Mouse (Mus musculus): ENCODE data around the gene Prm2.
"Not testable (repeated sequence)": the region's sequence is repeated elsewhere in the genome, so short reads cannot be mapped to it uniquely, and the experiment has no call there.

Gene Prm2

DNA sequence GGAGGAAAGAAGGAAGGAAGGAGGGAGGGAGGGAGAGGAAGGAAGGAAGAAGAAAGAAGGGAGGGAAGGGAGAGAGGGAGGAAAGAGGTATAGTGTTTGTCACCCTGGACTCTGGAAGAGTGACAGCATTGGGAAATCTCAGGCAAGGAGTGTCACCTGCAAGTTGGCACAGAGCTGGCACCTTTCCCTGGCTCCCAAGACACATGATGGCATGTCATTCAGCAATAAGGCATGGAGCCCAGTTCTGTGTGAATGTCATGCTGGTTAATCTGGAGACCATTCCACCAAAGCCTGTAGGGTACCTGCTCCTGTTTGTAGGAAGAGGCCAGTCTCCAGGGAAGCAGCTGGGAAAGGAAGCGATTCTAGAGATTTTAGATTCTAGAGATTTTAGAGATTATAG lies 14.4 kb upstream of the Prm2 start:
- DNase-seq (ENCODE audit: low spot score) = no peak

DNA sequence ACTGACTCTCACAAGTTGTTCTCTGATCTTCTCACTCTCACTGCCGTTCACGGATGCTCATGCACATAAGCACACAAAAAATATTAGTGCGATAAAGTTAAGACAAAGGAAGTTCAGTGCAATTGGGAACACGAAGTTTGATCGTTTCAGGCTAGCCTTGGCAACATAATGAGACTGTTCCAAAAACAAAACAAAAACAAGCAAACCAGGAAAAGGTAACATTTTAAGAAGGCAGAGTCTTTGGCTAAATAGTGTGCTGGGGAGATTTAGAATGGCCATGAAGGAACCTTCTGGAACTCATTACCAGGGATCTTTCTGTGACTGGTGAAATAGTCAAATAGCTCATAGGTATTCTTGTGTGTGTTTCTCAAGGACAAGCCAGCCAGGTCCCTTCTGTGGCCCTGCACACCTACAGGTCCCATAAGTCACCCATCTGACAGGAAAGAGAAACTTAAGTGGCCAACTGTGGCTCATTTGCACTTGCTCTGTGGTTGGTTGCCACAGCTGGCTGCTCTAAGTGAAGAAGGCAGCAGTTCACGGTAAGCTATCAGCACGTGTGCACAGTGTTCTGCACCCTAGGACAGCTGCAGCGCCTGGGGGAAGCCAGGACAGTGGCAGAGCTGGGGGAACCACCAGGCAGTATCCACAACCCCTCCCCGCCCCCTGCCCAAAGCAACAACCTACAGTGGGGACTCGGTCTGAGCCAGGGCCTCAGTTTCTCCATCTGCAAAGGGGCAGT lies 10.0 kb upstream of the Prm2 start, which contains the start of gene Prm1:
Gene Prm1, minus strand, starts transcription at position 51 of the 739 bp plus-strand sequence.
- no peak for DNase-seq (ENCODE audit: low spot score)

DNA sequence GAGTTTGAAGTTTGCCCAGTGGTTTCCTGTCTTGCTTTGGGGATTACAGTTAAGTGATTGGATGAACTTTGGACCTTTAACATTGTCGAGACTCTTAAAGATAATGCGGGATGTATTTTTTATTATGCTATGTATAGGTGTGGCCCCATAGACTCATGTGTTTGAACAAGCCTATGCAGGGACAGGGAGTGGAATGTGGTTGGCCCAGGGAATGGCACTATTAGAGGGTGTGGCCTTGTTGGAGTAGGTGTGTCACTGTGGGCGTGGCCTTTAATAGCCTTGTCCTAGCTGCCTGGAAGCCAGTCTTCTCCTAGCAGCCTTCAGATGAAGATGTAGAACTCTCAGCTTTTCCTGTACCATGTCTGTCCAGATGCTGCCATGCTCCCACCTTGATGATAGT lies 6.5 kb upstream of the Prm2 start:
- not testable (repeated sequence) for DNase-seq (ENCODE audit: low spot score)

DNA sequence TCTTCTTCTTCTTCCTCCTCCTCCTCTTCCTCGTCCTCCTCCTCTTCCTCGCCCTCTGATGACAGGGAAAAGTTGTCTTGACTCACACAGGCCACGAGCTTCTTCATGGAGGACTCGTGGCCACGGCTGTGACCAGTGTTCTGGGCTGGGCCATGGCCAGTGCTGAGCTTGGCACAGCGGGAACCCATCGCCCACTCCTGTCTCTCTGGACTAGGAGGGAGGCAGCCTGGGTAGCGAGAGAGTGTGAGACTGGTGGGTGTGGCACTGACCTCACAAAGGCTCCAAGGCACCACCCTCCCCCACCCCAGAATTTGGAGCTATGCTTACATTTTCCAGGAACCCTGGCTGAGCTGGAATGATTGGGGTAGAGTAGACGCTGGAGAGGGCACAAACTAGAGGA lies 5.2 kb downstream of the Prm2 start, which contains the start of gene Prm3:
Gene Prm3, minus strand, starts transcription at position 213 of the 400 bp plus-strand sequence.
- DNase-seq (ENCODE audit: low spot score) = no peak

DNA sequence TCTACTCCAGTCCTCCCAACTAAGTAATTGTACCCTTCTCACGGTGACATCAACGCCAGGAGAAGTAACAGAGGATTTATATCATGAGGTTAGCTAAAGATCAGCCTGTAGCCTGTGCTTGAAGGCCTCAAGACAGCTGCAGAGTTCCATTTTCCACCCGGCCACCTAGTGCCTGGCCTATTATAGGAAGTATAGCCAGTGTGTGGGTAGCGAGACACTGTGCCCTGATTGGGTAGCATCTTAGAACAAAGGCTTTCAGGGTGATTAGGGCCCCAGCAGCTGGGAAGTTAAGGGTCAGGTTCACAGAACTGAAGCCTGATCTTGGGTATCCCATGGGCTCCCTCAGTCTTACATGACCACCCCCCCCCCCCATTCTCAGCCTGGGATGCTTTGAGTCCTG lies 7.1 kb downstream of the Prm2 start:
- no peak for DNase-seq (ENCODE audit: low spot score)

DNA sequence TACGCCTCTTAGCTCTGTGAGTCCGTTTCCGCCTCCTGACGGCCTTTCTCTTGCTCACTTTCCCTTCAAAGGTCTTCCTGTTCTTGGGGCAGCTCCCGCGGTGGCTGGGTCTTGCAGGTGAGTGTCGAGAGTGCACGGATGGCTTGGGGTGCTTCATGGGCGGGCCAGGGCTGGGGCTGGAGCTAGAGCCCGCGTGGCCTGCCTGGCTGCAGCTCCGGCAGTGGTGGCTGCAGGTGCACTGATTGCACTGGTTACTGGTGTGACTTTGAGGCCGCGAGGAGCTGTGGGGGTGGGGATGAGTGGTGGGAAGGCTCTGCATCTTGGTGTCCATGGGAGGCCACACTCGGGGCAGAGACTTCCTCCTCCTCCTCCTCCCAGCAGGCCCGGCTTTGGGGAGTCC lies 7.7 kb downstream of the Prm2 start, which contains the start of gene Tnp2:
Gene Tnp2, minus strand, starts transcription at position 390 of the 400 bp plus-strand sequence.
- no peak for DNase-seq (ENCODE audit: low spot score)

DNA sequence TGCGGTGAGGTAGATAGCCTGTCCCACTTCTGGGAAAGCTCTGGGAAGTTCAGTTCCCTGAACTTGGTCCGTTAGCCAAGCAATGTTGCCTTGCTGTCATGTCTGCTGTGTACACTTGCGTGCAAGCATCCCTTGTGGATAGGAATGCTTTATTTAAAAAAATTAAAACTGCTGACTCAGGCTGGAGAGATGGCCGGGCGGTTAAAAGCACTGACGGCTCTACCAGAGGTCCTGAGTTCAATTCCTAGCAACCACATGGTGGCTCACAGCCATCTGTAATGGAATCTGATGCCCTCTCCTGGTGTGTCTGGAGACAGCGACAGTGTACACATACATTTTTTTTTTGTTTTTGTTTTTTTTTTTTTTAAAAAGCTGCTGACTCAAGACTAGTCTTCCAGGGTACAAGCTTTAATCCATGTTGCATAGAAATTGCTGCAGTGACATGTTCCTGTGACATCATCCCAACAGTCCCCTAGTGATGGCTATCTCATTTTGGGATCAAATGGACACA lies 8.3 kb downstream of the Prm2 start:
- no peak for DNase-seq (ENCODE audit: low spot score)

DNA sequence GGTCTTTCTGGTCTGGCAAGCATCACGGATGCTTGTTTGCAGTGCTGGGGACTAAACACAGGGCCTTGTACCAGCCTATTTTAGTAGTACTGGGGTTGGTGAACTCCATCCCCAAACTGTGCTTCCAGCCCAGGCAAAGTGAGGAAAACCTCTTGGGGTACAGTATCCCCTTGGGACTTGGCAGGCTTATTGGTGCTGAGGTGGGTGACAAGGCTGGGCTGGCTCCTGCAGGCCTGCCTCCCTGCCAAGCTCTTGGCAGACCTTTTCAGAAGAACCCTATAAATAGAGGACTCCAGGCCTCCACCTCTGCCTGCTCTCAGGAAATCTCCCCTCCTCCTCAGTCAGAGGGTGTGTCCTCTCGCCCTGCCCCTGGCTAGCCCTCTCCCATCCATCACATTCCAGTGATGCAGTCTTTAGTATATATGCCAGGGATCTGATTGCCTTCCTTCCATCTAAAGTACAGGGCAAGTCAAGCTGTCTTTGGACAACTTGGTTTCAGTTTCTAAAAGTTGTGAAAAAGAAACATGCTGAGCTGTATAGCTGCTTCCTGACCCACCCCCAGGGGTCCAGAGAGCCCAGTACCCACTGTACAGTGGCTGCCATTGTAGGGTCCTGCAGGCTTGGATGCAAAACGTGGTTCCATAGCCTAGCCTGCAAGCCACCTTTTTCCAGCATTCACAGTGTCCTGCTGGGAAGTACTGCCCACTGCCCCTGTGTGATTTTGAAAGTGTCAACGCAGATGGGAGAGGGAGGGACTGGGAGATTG lies 9.0 kb downstream of the Prm2 start:
- DNase-seq (ENCODE audit: low spot score) = no peak

DNA sequence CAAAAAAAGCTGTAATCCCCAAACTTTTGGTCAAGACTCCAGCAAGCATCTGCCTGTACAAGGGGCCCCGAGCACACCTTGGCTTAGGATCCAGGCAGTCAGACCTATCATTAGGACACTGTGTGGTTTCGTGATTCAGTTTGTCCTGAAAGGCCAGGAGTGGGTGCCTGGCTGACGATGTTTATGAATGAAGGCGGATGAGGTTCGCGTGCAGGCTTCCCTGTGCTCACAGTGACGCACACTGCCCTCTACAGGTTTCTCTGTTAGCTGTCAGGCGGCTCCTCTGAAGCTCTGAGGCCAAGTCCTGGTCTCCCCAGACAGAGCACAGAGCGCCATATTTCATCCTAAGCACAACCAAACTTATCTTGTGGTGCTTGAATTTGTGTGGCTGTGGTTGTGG lies 9.6 kb downstream of the Prm2 start:
- DNase-seq (ENCODE audit: low spot score) = peak; percentile 72

DNA sequence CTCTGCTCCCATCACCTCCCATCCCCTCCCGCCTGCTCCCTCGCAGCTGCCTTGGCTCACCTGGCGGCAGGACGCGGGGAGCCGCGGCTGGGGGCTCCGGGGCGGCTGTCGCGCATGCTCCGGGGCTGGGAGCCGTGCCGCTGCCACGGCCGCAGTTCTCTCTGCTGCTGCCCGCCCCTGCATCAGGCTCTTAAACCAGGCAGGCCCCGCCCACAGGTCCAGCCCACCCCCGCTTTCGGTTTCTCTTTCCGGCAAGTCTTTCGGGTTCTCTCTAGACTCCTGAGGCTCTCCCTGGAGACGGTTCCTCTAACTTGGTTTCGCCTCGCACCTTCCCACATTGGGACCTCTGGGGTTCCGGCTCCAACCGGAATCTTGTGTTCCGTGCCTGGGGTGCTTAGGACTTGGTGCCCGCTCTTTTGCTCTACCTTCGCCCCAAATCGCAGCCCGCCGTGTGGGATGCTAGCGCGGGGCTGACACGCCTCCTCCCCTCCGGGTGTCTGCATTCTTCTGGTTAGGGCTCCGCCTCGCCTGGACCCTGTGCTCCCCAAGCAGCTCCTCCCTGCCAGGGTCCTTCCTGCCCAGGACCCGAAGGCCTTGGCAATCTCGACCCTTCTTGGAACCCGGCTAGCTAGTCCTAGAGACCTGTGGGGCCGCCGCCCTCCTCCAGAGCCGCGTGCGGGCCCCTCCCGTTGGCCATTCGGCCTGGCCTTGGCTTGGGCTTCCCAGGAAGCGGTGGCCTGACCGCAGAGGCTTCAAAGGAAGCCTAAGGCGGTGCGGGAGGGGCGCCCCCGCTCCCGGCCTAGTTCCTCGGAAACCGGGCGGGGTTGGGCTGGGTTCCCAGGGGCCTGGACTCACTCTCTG lies 10.3 kb downstream of the Prm2 start, which contains the start of gene Socs1:
Gene Socs1, minus strand, starts transcription at position 166 of the 861 bp plus-strand sequence.
- DNase-seq (ENCODE audit: low spot score) = peak; percentile 91

DNA sequence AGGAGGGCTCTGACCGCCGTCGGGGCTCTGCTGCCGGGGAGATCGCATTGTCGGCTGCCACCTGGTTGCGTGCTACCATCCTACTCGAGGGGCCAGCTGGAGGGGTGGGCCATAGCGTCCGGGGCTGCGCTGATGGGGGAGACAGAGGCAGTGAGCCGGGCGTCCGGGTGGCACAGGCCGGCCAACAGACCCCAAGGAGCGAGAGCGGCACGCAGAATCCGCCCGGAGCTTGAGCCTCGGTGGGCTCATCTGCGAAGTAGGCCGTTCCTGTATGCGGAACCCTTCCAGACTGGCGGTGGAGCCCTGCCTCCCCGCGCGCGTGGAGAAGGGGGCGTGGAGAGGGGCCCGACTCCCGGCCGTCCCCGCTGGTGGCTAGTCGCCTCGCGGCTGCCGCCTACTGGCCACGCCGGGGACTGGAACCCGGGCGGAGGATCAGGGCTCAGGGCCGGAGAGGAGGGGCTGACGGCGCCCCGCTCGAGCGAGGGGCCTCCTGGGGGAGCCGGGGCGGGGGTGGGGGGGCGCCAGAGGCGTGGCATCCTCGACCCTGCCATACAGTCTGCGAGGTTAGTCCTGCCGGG lies 11.1 kb downstream of the Prm2 start:
- DNase-seq (ENCODE audit: low spot score) = peak; percentile 95

DNA sequence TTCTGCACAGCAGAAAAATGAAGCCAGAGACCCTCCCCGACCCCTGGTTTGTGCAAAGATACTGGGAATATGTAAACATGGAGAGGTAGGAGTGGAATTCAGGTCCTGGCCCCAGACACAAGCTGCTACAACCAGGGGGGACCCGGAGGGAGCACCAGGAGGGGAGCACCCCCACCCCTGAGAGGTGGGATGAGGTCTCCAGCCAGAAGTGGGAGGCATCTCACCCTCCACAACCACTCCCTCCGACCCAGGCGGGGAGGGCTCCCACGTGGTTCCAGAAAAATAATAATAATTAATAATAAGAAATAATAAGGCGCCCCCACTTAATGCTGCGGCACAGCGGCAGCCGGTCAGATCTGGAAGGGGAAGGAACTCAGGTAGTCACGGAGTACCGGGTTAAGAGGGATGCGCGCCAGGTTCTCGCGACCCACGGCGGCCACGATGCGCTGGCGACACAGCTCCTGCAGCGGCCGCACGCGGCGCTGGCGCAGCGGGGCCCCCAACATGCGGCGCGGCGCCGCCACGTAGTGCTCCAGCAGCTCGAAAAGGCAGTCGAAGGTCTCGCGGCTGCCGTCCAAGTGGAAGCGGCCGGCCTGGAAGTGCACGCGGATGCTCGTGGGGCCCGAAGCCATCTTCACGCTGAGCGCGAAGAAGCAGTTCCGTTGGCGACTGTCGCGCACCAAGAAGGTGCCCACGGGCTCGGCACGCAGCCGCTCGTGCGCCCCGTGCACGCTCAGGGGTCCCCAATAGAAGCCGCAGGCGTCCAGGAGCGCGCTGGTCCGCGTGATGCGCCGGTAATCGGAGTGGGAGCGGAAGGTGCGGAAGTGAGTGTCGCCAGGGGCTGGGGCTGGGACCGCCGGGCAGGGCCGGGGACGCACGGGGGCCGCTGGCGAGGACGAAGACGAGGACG lies 11.8 kb downstream of the Prm2 start:
- peak; percentile 51 for DNase-seq (ENCODE audit: low spot score)

DNA sequence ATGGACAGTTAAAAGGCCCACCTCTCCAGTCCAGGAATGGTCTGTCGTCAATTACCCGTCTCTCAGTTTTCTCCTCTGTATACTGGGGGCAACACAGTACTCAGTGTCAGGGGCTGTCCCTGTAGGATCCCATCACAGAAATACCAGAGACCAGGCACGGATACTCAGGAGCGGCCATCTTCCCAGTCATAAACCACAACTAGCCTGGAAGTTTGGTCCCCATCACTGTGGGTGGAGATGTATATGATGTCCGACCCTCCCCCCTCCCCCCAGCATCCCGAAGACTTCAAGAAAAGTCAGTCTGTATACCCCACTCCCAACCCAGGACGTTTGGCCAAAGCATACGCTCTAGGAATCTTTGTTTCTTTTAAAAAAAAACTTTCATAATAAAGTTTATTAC lies 12.5 kb downstream of the Prm2 start:
- no peak for DNase-seq (ENCODE audit: low spot score)

DNA sequence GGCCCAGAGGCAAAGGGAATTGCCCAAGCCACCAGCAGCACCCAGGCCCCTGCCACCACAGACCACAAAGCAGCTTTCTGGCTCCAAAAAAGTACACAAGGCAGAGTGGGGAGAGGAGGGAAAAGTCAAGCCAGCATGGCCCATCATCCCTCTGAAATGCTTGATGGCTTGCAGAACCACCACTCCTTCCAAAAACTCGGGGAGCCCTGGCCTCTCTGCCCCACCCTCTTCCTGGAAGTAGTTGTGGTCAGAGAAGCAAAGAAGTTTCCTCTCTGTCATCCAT lies 12.8 kb downstream of the Prm2 start:
- DNase-seq (ENCODE audit: low spot score) = no peak

DNA sequence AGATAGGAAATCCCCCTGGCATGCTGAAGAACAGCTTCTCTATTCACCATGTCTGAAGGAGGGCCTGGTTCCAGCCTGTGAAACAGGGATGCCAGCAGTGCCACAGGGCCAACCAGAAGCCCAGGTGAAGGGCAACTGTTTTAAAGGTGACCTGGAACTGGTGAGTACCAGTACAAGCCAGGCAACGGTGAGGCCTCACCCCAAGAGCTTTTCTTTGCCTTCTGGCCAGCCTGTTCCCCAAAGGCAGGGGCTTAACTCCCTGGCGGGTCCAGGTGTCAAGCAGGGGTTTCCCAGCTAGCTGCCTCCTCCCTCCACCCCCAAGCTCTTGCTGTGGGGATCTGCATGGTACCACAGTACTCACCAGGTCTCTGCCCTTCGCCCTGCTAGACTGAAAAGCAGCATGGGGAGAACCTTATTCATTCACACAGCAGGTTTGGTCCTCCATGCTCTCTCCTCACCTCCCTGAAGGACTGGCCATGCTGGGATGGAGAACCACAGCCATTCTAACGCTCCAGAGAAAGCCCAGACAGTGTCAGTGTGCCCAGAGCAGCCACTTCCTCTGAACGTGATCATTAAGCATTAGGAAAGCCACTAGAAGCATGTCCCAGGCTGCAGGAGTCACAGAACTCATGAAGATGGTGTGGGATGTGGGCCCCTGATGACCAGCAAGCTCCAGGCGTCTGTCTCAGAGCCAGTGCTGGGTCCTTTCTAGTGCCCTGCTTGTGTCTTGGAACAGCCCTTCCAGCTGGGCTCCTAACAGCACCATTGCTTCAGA lies 13.4 kb downstream of the Prm2 start:
- DNase-seq (ENCODE audit: low spot score) = no peak

DNA sequence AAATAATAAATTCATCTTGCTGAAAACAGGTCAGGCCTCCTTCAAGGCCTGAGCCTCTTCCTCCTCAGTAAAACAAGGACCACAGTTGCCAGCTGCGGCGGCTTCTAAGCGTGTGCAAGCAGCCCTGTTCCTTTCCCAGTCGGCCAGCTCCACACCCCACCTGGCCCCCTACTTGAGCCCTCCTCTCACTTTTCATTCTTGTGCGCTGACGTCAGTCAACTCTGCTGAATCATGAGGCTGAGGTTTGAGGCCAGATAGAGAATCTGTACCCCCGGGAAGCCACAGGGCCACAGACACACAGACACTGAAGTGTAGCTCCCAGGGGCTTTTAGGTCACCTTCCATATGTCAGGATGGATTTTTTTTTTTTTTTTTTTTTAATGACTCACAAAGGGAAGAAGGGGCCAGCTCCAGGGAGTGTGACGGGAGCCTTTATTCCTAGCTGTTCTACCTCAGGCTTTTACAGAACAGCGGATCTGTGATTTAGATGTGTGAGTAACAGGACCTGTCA lies 14.0 kb downstream of the Prm2 start:
- no peak for DNase-seq (ENCODE audit: low spot score)

DNA sequence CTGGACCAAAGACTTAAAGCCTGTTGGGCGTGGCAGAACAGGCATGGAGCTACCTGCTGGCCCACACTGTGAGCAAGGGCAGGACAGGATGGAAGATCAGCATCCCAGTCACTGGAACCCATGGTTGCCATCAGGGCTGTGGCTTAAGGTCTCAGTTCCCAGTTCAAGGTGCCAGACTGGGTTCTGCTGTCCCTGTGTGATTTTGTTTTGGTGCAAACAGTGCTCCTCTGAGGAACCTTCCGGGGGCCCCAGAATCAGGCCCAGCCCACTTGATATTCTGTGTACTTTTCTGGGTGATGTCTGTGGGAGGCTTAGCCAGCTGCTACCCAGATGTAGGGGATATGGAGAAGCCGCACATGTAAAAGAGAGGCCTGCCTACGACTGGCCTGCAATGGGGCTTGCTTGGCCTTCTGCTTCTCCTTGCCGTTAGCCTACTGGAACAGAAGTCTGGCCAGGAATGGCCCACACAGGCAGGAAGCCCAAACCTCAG lies 15.3 kb downstream of the Prm2 start:
- DNase-seq (ENCODE audit: low spot score) = no peak

DNA sequence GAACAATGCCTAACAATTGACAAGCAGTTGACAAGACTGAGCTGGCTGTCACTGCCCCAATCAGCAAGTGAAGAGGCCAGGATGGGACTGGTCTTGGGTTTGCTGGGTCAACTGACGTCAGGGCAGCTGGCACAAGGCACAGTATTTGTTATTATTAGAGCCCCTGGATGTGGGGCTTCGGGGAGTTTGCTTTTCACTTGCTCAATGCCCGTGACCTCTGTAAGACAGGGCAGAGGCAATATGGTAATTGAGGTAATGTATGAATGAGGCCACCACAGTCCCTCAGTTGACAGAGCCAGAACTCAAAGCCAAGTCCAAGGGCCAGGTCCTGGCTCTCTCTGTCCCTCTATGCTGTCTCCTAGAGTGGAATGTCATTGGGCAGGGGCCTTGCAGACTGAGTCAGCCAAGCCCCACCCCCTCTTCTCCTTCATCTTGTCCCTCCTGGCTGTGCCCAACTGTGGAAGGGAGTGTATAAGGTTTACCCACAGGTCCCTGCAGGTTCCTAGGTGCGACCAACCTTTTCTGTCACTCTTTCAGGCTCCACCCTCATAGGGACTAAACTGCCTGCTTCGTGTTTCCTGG lies 18.3 kb downstream of the Prm2 start:
- no peak for DNase-seq (ENCODE audit: low spot score)

DNA sequence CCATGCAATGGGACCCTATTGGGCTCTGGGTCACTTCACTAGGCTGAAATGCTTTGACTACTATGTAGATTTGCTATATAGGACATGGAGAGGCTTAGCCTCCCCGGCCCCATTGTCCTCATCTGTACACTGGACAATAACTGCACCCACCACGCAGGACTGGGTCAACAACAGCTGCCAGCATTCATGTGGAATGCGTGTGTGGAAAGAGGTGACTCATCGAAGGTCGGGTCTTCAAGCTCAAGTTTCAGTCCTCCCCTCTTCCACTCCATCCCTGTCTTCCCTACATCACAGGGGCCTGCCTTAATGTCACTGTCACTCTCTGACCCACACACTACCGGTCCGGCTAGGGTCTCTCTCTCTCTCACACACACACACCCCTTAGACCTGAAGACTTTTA lies 19.6 kb downstream of the Prm2 start:
- no peak for DNase-seq (ENCODE audit: low spot score)

All from ovary, postnatal 36 days (tissue).